Mouse (Mus musculus) forebrain, embryonic 13.5 days (tissue): ENCODE measurements around the gene Omp. TPM values are rescaled to one million over a fixed set of nuclear protein-coding genes. Genes with fewer than 3 reads are reported as not detected.

ENCODE experiments used
- ATAC-seq: fragments of 200-750 bp; cut with Nextera tagmentation; 2 replicates; pipeline ENCODE4 v1.8.0; 2017
- H3K27ac ChIP-seq: fragments of 300-500 bp; sonication (generic); 2 replicates; pipeline ENCODE4 v1.5.1; 2015; ENCODE audit warnings: inconsistent platforms, mild to moderate bottlenecking, moderate library complexity
- H3K27me3 ChIP-seq: fragments of 300-500 bp; sonication (generic); 2 replicates; pipeline ENCODE4 v1.6.1; 2015; ENCODE audit warnings: mild to moderate bottlenecking, inconsistent platforms
- H3K36me3 ChIP-seq: fragments of 300-500 bp; sonication (generic); 2 replicates; pipeline ENCODE4 v1.6.1; 2015; ENCODE audit warnings: mild to moderate bottlenecking, inconsistent platforms; ENCODE audit not compliant: poor library complexity, severe bottlenecking
- H3K4me1 ChIP-seq: fragments of 300-500 bp; sonication (generic); 2 replicates; pipeline ENCODE4 v1.6.1; 2015; ENCODE audit warnings: inconsistent platforms
- H3K4me2 ChIP-seq: fragments of 300-500 bp; sonication (generic); 2 replicates; pipeline ENCODE4 v1.6.1; 2015; ENCODE audit warnings: inconsistent platforms, mild to moderate bottlenecking, moderate library complexity
- H3K4me3 ChIP-seq: fragments of 300-500 bp; sonication (generic); 2 replicates; pipeline ENCODE4 v1.5.1; 2015; ENCODE audit warnings: mild to moderate bottlenecking, inconsistent platforms
- H3K9ac ChIP-seq: fragments of 300-500 bp; sonication (generic); 2 replicates; pipeline ENCODE4 v1.6.1; 2015; ENCODE audit warnings: mild to moderate bottlenecking, inconsistent platforms
- H3K9me3 ChIP-seq: fragments of 300-500 bp; sonication (generic); replicated peaks from 2 replicates; pipeline ENCODE4 v1.6.1; 2016; ENCODE audit warnings: inconsistent platforms
- WGBS: fragments of 180-500 bp; shearing (Covaris S2); methylation state at CpG from one replicate; pipeline ENCODE4 v1.1.7; 2015; 5-methylcytosine and 5-hydroxymethylcytosine counted together
- polyA plus RNA-seq: library from polyadenylated mRNA; unstranded; fragments of >200 nt; fragmentation: Nextera tagmentation; extraction: Ambion mirVana; gene quantifications from 2 replicates; pipeline ENCODE4 v1.2.1, GENCODE M21; 2015

The Omp gene
- polyA plus RNA-seq, 1 experiment from 2014 or later: 0.52 TPM

DNA sequence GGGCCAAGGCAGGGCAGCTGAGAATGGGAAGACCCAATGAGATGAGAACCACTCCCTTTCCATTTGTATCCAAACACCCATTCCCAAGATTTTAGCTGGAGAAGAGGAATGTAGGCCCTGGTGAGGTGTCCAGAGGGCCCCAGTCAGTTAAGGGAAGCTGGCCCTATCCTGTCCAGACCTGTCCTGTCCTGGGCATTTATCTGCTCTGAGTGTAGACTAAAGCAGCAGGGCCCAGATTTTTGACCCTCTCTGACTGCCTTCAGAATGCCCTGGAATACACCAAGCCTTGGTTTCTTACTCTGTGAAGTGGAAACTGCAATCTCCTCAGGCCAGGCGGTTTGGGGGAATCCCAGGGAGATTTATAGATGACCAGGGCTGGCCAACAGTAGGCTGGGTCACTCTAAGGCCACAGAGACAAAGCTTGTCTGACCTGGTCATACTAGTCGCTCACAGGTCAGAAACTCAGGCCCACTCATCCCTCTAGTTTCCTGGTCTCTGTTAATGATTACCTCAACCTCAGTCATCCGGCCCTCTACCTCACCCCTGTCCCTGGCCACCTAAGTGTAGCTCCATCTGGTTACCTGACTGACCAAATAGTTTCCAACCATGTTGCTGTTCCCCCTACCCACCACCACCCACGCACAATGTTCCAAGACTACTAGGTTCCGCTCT is 33.4 kb upstream of the Omp start:
- 92% methylated on average over 5 of the region's 5 CpGs for WGBS
- Histone ChIP-seq H3K9me3 (no peaks in the 10 kb centered on the region), H3K9ac (peak overlapping the region; percentile 77), H3K27ac (no peak overlapping the region), H3K27me3 (peaks cover 50% of the 10 kb centered on the region), H3K4me3 (peak overlapping the region; percentile 74), H3K36me3 (no peaks in the 10 kb centered on the region), H3K4me2 (peak overlapping the region; percentile 80), H3K4me1 (peaks cover 16% of the 10 kb centered on the region)
- peak; percentile 49; the same call in 1 of the 2 replicates for ATAC-seq

DNA sequence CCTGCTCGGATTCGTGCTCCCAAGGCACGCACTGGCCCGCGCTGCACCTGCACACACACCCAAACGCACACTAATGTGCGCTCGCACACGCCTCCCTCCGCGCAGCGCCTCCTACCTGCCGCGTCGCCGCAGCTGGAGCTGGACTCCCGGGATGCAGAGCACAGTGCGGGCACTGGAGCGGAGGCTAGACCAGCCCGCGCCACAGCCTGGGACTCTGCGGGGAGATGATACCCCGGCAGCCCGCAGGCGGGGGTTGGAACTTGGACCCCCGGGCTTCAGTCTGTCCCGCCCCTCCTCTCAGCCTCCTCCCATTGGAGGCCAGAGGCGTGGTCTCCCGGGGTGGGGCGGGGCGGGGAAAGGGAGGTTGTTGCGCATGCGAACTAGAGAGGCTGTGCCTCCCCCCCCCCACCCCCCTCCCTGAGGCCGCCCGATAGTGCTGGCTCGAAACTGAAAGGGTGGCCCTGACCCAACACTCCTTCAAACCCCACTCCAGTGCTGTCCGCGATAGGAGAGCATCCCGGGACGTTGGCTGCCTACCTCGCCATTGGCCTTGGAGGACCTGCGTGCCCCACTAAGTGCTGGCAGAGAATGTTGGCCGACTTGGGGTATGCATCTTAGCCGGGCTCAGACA is 32.7 kb upstream of the Omp start, which contains the start of gene Capn5:
Gene Capn5 (minus strand): TSS at position 346 of the 631 bp plus-strand sequence.
- Histone ChIP-seq H3K36me3 (no peaks in the 10 kb centered on the region), H3K9me3 (no peaks in the 10 kb centered on the region), H3K9ac (peak within 1 kb of the TSS; percentile 77), H3K4me2 (peak within 1 kb of the TSS; percentile 80), H3K4me1 (peaks cover 16% of the 10 kb centered on the region), H3K4me3 (peak within 1 kb of the TSS; percentile 74), H3K27ac (no peak within 1 kb of the TSS), H3K27me3 (peaks cover 49% of the 10 kb centered on the region)
- 2% methylated on average over 41 of the region's 44 CpGs for WGBS
- peak; percentile 84 for ATAC-seq

DNA sequence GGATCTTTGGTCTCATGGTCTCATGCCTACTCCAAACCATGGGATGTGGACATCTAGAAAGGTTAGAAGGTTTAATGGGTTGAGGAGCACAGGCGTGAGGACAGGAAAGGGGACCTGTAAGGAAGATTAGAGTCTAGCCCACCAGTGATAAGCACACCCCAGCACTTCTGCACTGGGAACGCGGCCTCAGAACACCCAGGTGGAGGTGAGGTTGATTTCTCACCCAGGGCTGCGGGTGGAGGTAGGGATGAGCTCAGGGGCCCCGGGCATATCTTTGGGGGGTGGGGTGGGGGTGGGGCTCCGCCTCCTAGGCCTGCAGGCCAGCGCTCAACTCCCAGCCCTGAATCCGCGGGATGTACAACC is 32.2 kb upstream of the Omp start:
- Histone ChIP-seq H3K9ac (peak overlapping the region; percentile 77), H3K27ac (no peak overlapping the region), H3K36me3 (no peaks in the 10 kb centered on the region), H3K9me3 (no peaks in the 10 kb centered on the region), H3K4me2 (peak overlapping the region; percentile 80), H3K27me3 (peaks cover 44% of the 10 kb centered on the region), H3K4me3 (peak overlapping the region; percentile 74), H3K4me1 (peaks cover 16% of the 10 kb centered on the region)
- WGBS: 4% methylated on average over 9 of the region's 9 CpGs
- peak; percentile 52 for ATAC-seq

DNA sequence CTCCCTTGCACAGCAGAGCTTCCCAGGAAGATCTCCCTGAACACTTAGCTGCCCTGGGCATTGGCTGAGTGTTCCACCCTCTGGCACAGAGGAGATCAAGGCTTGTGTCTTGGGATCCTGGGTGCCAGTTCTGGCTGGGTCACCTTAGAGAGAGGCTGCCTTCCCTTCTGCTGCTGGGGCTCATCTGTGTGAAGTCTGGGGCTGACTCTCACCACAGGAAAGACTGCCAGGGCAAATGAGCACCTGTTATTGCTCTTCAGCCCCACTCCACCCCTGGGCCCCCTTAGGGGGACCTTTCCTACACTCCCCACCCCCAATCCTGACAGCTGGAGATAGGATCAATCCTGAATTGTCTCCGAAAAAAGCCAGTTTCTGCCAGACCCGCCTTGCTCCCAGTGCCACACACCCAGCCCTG is 31.8 kb upstream of the Omp start:
- Histone ChIP-seq H3K9ac (peak overlapping the region; percentile 77), H3K4me3 (peak overlapping the region; percentile 74), H3K27me3 (peaks cover 42% of the 10 kb centered on the region), H3K4me2 (peak overlapping the region; percentile 80), H3K9me3 (no peaks in the 10 kb centered on the region), H3K36me3 (no peaks in the 10 kb centered on the region), H3K4me1 (peaks cover 16% of the 10 kb centered on the region), H3K27ac (no peak overlapping the region)
- 58% methylated on average over 2 of the region's 2 CpGs for WGBS
- ATAC-seq: peak; percentile 6; the same call in 1 of the 2 replicates

DNA sequence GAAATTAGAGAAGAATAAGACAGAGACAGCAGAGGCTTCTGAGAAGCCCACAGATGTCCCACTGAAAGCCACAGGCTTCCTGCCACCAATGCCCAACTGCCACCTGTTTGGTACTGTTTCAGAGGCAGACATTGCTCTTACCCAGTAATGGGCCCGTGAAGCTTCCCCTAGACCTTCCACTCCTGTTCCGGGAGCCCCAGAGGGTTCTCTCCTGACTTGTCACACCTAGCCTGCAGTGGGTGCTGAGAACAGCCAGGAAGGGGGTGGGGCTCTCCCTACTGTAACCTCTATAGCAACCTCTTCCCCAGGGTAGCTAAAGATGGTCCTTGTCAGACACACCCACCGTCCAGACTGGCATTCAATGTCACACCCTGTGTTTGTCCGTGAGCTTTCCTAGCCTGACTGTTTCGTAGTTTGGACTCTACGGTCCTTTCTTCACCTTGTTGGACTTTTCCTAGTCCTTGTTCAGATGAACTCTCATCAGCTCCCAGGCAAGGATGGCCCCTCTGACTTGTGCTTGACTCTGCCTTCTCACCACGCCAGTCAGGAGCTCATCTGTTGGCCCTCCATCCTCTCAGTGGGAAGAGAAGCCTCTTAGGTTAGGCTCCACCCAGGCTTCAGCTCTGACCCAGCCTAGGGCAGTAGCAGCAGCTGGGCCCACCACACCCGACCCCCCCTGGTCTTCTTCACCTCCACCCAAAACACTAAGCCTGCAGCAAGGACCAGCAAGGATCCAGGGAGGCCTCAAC is 31.2 kb upstream of the Omp start:
- H3K36me3 ChIP-seq: no peaks in the 10 kb centered on the region
- peak overlapping the region; percentile 77; the same call in 1 of the 2 replicates for H3K9ac ChIP-seq
- no peak for ATAC-seq
- peaks cover 39% of the 10 kb centered on the region for H3K27me3 ChIP-seq
- 75% methylated on average over 8 of the region's 8 CpGs for WGBS
- peak overlapping the region; percentile 74 for H3K4me3 ChIP-seq
- no peaks in the 10 kb centered on the region for H3K9me3 ChIP-seq
- H3K27ac ChIP-seq: no peak overlapping the region
- H3K4me1 ChIP-seq: peaks cover 18% of the 10 kb centered on the region
- peak overlapping the region; percentile 80 for H3K4me2 ChIP-seq

DNA sequence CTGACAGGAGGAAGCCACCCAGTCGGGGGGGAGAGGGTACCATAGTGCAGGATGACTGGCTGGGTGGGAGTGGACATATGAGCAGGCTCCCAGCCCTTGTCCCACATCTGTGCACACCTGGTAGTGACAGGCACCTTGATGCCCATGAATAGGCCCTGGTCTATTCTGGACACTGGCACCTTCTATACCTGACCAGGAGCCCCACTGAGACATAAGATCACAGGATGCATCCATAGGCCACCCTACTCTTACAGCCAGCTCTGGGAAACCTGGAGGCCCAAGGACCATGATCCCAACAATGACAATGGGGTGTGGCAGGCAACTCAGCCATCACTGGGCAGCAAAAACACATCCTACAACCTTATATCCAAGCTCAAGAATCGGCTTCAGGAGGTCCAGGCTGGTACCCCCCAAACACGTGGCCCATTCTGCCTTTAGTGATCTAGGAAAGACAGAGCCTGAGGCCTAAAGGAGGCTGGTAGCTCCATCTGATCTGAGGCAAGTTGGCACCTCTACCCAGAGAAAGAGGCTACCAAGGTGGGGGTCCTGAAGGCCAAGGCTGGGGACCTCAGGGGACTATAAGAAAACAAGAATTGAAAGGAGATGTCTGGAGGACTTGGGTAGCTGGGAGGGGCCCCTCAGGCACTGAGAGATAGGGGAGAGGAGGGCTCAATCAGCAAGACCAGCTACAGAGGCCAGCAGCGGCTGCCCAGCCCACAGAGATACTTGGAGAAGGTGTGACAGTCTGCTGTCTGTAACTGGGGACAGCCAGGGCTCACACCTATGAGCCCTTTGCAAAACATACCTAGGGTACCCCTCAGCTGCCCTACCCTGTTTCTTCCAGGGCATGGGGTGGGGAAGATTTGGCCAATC is 29.8 kb upstream of the Omp start:
- no peak overlapping the region for H3K4me2 ChIP-seq
- H3K4me1 ChIP-seq: peaks cover 24% of the 10 kb centered on the region
- H3K27me3 ChIP-seq: peaks cover 30% of the 10 kb centered on the region
- H3K27ac ChIP-seq: no peak overlapping the region
- no peak overlapping the region for H3K9ac ChIP-seq
- no peak overlapping the region for H3K4me3 ChIP-seq
- H3K36me3 ChIP-seq: no peaks in the 10 kb centered on the region
- no peak for ATAC-seq
- H3K9me3 ChIP-seq: no peaks in the 10 kb centered on the region
- WGBS: 81% methylated on average over 4 of the region's 4 CpGs

DNA sequence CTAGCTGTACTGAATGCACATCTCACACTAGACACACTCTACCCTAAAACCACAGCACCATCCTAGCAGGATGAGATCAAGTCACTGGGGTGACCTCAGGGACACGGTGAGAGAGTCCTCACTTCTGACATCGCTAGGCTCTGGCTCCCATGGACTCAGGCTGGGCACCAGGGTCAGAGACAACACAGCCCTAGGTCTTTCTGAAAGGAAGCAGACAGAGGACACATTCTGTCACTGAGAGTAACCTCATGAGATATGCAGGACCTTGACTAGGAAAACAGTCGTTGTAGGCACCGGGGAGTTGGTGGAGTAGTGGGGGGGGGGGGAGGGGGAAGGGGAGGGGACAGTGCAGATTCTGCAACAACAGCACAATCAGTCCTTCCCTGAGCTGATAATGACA is 28.1 kb upstream of the Omp start:
- no peak overlapping the region for H3K27ac ChIP-seq
- H3K36me3 ChIP-seq: no peaks in the 10 kb centered on the region
- H3K4me1 ChIP-seq: peaks cover 21% of the 10 kb centered on the region
- no peak overlapping the region for H3K9ac ChIP-seq
- no peak overlapping the region for H3K4me3 ChIP-seq
- H3K9me3 ChIP-seq: no peaks in the 10 kb centered on the region
- ATAC-seq: no peak
- peaks cover 15% of the 10 kb centered on the region for H3K27me3 ChIP-seq
- no peak overlapping the region for H3K4me2 ChIP-seq
- WGBS: 73% methylated on average over 4 of the region's 4 CpGs

DNA sequence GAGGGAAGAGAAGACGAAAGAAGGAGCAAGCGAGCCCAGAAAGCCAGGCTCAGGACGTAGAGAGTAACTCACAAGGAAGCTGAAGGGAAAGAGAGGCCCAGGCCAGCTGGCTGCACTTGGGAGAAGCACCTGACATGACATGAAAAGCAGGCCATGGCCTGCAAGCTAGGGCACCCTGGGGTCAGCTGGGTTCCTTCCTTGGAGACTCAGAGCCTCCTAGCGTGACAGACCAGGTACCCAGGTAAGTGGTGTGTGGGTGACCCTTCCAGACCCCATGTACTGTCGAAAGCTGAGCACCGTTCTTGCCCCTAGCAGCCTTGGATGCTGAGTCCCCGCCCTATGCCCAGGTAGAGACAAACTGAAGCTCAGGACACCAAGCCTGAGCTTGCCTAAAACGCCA is 27.4 kb upstream of the Omp start:
- ATAC-seq: no peak
- H3K9ac ChIP-seq: no peak overlapping the region
- no peak overlapping the region for H3K27ac ChIP-seq
- H3K4me1 ChIP-seq: peaks cover 16% of the 10 kb centered on the region
- H3K4me3 ChIP-seq: no peak overlapping the region
- H3K36me3 ChIP-seq: no peaks in the 10 kb centered on the region
- 87% methylated on average over 8 of the region's 8 CpGs for WGBS
- no peaks in the 10 kb centered on the region for H3K9me3 ChIP-seq
- peaks cover 15% of the 10 kb centered on the region for H3K27me3 ChIP-seq
- H3K4me2 ChIP-seq: no peak overlapping the region

DNA sequence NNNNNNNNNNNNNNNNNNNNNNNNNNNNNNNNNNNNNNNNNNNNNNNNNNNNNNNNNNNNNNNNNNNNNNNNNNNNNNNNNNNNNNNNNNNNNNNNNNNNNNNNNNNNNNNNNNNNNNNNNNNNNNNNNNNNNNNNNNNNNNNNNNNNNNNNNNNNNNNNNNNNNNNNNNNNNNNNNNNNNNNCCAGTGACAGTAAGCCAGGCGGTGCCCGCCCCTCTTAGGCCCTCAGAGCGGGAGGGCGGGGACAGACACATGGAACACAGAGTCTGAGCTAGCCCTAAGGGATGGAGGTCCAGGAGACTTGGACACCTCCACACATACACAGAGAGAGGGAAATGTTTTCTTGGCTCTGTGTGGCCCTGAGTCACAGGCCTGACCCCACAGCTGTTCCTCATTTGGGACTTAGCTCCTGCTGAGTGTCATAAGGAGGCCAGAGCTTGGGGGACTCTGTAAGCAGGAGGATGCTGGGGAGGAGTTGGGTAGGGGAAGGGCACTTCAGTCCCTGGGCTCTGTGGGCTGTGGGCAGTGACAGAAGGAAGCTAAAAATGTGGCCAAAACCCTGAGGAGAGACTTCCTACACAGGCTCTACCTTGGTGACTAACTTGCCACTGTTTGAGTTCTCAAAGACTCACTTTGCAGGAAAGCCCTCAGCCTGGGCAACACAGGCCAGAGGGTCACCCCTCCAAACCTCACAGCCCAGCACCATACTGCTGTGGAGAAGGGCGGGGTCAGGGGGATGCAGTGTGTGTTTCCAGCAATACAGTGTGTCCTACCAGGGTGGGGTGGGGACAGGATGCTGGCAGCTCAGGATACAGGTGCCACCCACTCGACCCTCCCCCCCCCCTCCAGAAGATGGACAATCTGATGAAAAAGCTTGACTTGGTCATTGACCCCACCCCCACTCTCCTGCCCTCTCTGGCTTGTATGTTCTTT is 26.1 kb upstream of the Omp start:
- Histone ChIP-seq H3K4me2 (no peak overlapping the region), H3K4me1 (peaks cover 7% of the 10 kb centered on the region; the same call in 1 of the 2 replicates), H3K9me3 (no peaks in the 10 kb centered on the region), H3K4me3 (no peak overlapping the region), H3K27ac (no peak overlapping the region), H3K36me3 (no peaks in the 10 kb centered on the region), H3K9ac (no peak overlapping the region), H3K27me3 (peaks cover 6% of the 10 kb centered on the region)
- ATAC-seq: no peak; the same call in 1 of the 2 replicates
- 65% methylated on average over 6 of the region's 6 CpGs for WGBS

DNA sequence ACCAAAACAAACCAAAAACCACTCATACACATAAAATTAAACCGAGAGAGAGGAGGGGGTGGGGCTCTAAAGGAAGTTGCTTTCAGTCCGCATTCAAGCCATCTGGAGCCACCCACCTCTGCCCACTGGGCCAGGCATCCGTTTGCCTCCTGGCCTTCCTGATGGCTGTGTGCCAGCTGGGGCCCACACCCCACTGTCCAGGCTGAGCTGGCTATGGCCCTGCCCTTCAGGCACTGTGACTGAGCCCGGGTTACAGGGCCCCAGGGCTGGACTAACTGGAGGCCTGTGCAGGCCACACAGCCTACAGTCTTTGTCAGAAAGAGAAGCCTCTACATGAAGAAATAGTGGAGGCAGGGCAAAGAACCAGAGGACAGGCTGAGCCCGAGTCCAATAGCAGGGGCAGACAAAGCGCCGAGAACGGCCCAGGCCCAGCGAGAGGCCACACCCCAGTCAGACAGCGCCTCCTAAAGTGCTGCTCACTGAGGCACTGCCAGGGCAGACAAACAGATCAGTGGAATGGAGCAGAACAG is 19.8 kb upstream of the Omp start:
- Histone ChIP-seq H3K4me3 (no peak overlapping the region), H3K27ac (no peak overlapping the region; the same call in 1 of the 2 replicates), H3K4me1 (peaks cover 12% of the 10 kb centered on the region), H3K9me3 (no peaks in the 10 kb centered on the region), H3K9ac (no peak overlapping the region), H3K27me3 (0 out of 2 replicates have a peak, but pooled peaks cover 4% of the 10 kb centered on the region), H3K4me2 (no peak overlapping the region), H3K36me3 (no peaks in the 10 kb centered on the region)
- ATAC-seq: no peak; the same call in 1 of the 2 replicates
- 59% methylated on average over 10 of the region's 10 CpGs for WGBS
